In the genomic region with DNA sequence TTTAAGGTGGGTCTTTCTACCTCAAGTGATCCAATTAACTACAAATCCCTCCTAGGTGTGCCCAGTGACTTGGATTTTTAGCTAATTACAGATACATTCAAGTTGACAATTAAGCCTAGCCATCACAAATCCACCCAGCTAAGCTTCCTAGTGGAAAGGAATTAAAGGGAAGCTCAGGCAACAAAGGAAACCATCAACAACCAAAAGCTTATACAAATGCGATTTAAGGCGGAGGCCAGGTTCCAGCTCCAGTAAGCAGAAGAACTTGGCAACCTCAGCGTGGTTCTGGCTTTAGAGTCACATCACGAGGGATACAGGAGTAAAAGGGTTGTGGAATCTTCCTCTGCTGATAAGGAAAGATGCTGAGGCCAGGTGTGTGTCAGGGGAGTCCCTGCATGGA, we compare ENCODE assay signal across 22 mouse cellular contexts.
A peak's percentile ranks its signal among the peaks of the same experiment; 100 is the strongest.
DNase-seq lines count a peak whose midpoint lies in the region; TF ChIP-seq lines count a peak whose summit lies in the region.
"Had no signal": no experiment of that assay in that cellular context is flagged by ENCODE, and none has a peak within 500 bp of the region (broad histone marks: within the 10 kb centered on the region; RNA-seq: fewer than 3 reads in every experiment).

No protein-coding gene starts in this region.

- no peaks in the 10 kb centered on the region for H3K36me3 ChIP-seq in ES-E14 (ENCODE audit: control insufficient read depth, insufficient read depth, low read length, poor library complexity, severe bottlenecking)
- H3K36me3 ChIP-seq: embryonic facial prominence, embryonic 12.5 days; embryonic facial prominence, embryonic 15.5 days; hindbrain, embryonic 10.5 days; hindbrain, embryonic 13.5 days; intestine, embryonic 15.5 days had no signal

- in situ Hi-C loops in ES-E14 (cut with MboI; ENCODE audit: low sequenced_read_pairs in 2 of 2, unreplicated experiment in 2 of 2), result no loop called here

- peaks cover 2 to 3% of the 10 kb centered on the region in 2 experiments; a peak in 1 of 4 replicates for H3K4me1 ChIP-seq in ES-E14 (ENCODE audit: control insufficient read depth in 2 of 2, insufficient read depth in 2 of 2, low read length in 2 of 2, poor library complexity in 1 of 2)
- H3K4me1 ChIP-seq: embryonic facial prominence, embryonic 12.5 days; embryonic facial prominence, embryonic 15.5 days; hindbrain, embryonic 10.5 days; intestine, embryonic 15.5 days had no signal

- no peak overlapping the region for H3K4me3 ChIP-seq in ES-E14 (ENCODE audit: insufficient read depth in 1 of 2, low read depth in 1 of 2, low read length in 2 of 2, poor library complexity in 1 of 2, severe bottlenecking in 1 of 2)
- H3K4me3 ChIP-seq: embryonic facial prominence, embryonic 12.5 days; embryonic facial prominence, embryonic 15.5 days; hindbrain, embryonic 10.5 days; hindbrain, embryonic 13.5 days; intestine, embryonic 15.5 days had no signal

- H3K9me3 ChIP-seq in ES-E14 (ENCODE audit: control insufficient read depth, insufficient read depth, low read depth, low read length), result no peaks in the 10 kb centered on the region
- H3K9me3 ChIP-seq: embryonic facial prominence, embryonic 12.5 days; embryonic facial prominence, embryonic 15.5 days; hindbrain, embryonic 13.5 days; intestine, embryonic 15.5 days had no signal

- DNase-seq in testis, postnatal 10 days (ENCODE audit: low spot score), result peak; percentile 29
- DNase-seq in testis, postnatal 14 days (ENCODE audit: low spot score), result no peak
- peak; percentile 77 for DNase-seq in ES-E14 (ENCODE audit: low read depth, low spot score)
- peak; percentile 93 for DNase-seq in ZHBTc4 (ENCODE audit: low read depth, low spot score)
- no peak for DNase-seq in c-Kit-positive CD71-positive TER-119-positive erythroid progenitor cells, embryonic 14.5 days (ENCODE audit: low spot score)
- no peak for DNase-seq in gastrocnemius, adult 8-10 months (ENCODE audit: low spot score in 2 of 2)
- no peak for DNase-seq in frontal cortex, postnatal 14 days (ENCODE audit: low spot score in 2 of 2)
- DNase-seq: adrenal gland, adult 2 months; adrenal gland, postnatal 14 days; cerebellum, adult 18-20 months; cerebellum, adult 9-11 months; cerebellum, postnatal 25 days; forebrain, postnatal 0 days; gastrocnemius, postnatal 10 days; gastrocnemius, postnatal 36 days; heart, postnatal 36 days; kidney, adult 11 months had no signal

- H3K9ac ChIP-seq in ES-E14 (ENCODE audit: insufficient read depth, low read depth, low read length, poor library complexity, severe bottlenecking), result no peak overlapping the region
- H3K9ac ChIP-seq: embryonic facial prominence, embryonic 12.5 days; embryonic facial prominence, embryonic 15.5 days; forebrain, postnatal 0 days; hindbrain, embryonic 13.5 days; intestine, embryonic 15.5 days had no signal

- peak overlapping the region; percentile 51 for H3K27ac ChIP-seq in ES-E14 (ENCODE audit: insufficient read depth, low read depth, low read length, poor library complexity, severe bottlenecking)
- H3K27ac ChIP-seq: embryonic facial prominence, embryonic 12.5 days; embryonic facial prominence, embryonic 15.5 days; hindbrain, embryonic 10.5 days; hindbrain, embryonic 13.5 days; intestine, embryonic 15.5 days had no signal

TF ChIP-seq in ES-E14, 5 proteins besides CTCF, POLR2A, EP300 and RAD21:
- no peak for TF ChIP-seq ZC3H11A (IDR thresholded peaks at IDR 0.05; ENCODE audit: borderline replicate concordance, low read depth, low read length)
- TF ChIP-seq CHD2 (IDR thresholded peaks at IDR 0.05; ENCODE audit: low read depth, low read length), result peak; percentile 72; the same call in 1 of the 2 replicates

Comparison
In these comparisons a context has a peak if more than half of its experiments do, and no peak if none do; other contexts are left out.
1. DNase-seq: peak in testis, postnatal 10 days (single experiment), ES-E14 (single experiment) and ZHBTc4 (single experiment); none in testis, postnatal 14 days (single experiment), c-Kit-positive CD71-positive TER-119-positive erythroid progenitor cells, embryonic 14.5 days (single experiment), gastrocnemius, adult 8-10 months (0 of 2) and frontal cortex, postnatal 14 days (0 of 2).